Mouse (Mus musculus) embryonic facial prominence, embryonic 10.5 days (tissue): Measurements from ENCODE around the gene Banp. TPM values are rescaled to one million over a fixed set of nuclear protein-coding genes. Genes with fewer than 3 reads are reported as not detected.

ENCODE experiments used
- DNase-seq: peaks from one replicate; pipeline ENCODE4 v3.0.0-alpha.2; 2017; ENCODE audit warnings: low spot score
- H3K27ac ChIP-seq: fragments of 300-500 bp; sonication (generic); replicated peaks from 2 replicates; pipeline ENCODE4 v1.5.1; 2016; ENCODE audit warnings: mild to moderate bottlenecking
- H3K27me3 ChIP-seq: fragments of 300-500 bp; sonication (generic); replicated peaks from 2 replicates; pipeline ENCODE4 v1.6.1; 2016; ENCODE audit warnings: low read depth, mild to moderate bottlenecking; ENCODE audit not compliant: poor library complexity, severe bottlenecking
- H3K36me3 ChIP-seq: fragments of 300-500 bp; sonication (generic); replicated peaks from 2 replicates; pipeline ENCODE4 v1.6.1; 2016; ENCODE audit warnings: mild to moderate bottlenecking, moderate library complexity
- H3K4me1 ChIP-seq: fragments of 300-500 bp; sonication (generic); 2 replicates; pipeline ENCODE4 v1.6.1; 2016
- H3K4me3 ChIP-seq: fragments of 300-500 bp; sonication (generic); 2 replicates; pipeline ENCODE4 v1.5.1; 2016; ENCODE audit warnings: mild to moderate bottlenecking, moderate library complexity
- H3K9me3 ChIP-seq: fragments of 300-500 bp; sonication (generic); 2 replicates; pipeline ENCODE4 v1.6.1; 2016; ENCODE audit warnings: mild to moderate bottlenecking
- WGBS: fragments of 180-500 bp; shearing (Covaris S2); methylation state at CpG from one replicate; pipeline ENCODE4 v1.1.7; 2016; 5-methylcytosine and 5-hydroxymethylcytosine counted together
- polyA plus RNA-seq: library from polyadenylated mRNA; unstranded; fragments of >200 nt; fragmentation: Nextera tagmentation; extraction: Ambion mirVana; gene quantifications from 2 replicates; pipeline ENCODE4 v1.2.1, GENCODE M21; 2016

Banp gene
- polyA plus RNA-seq, 1 experiment from 2014 or later, result 55.2 TPM

GRCm38 (mm10) chr8:122039452-122039851 is 89.9 kb downstream of the Banp start:
- no peaks in the 10 kb centered on the region for H3K9me3 ChIP-seq
- WGBS, result 79% methylated on average over 4 of the region's 4 CpGs
- H3K4me1 ChIP-seq, result peaks cover 46% of the 10 kb centered on the region

DNA sequence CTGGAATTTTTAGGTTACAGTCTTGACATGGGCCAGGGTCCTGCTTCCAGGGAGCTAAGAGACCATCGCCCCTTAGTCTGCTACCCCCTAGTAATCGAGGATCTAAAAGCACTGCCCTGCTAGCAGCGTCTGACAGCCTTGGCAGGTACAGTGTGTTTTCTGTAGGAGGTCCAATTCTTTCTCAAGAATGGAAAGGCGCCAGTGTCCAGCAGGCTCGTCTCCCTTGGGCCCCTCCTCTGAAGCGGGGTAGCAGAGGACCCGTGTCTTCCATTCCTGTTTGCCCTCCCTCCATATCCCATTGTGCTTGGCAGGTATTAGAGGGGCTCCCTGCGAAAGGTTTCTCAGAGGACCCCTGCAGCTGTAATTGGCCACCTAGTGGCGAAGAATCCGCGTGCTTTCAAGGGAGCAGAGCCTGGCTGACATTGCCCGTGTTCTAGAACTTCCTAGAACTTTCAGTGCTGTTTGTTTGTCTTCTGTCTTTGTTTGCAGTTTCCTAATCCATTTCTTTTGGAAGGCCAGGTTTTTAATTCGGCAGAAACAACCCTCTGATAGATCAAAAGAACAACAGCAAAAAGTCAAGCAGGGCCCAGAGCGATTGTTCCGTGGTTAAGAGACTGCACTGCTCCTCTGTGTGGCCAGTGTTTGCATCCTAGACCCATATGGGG is 97.8 kb downstream of the Banp start:
- peak; percentile 37 for DNase-seq
- Histone ChIP-seq H3K27me3 (peaks cover 10% of the 10 kb centered on the region), H3K4me3 (no peak overlapping the region), H3K4me1 (peaks cover 47% of the 10 kb centered on the region), H3K36me3 (no peaks in the 10 kb centered on the region), H3K27ac (no peak overlapping the region), H3K9me3 (no peaks in the 10 kb centered on the region)
- WGBS, result 63% methylated on average over 15 of the region's 15 CpGs

More at GRCm38 (mm10) chr8:122039452-122039851, 89.9 kb downstream of the Banp start:
- Histone ChIP-seq H3K4me3 (no peak overlapping the region), H3K36me3 (no peaks in the 10 kb centered on the region), H3K27me3 (peaks cover 6% of the 10 kb centered on the region), H3K27ac (no peak overlapping the region; the same call in 1 of the 2 replicates)
- no peak for DNase-seq

DNA sequence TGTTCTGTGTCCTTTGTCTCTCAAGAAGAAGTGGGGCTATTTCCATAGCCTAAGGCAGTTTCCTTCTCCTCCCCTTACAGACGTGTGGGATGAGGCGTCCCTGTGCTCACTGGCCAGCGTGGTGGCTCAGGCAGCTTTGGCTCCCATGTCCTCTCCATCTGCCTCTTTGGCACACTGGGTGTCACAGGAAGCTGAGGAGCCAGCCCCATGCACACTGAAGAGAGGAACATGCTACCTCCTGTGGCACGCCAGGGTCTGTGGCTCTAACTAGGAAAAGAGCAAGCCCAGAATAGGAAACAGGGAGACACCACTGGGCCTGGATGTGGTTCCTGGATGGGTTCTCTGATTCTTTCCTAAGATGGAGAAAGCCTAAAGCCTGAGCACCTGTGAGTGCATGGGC is 99.7 kb downstream of the Banp start:
- H3K27ac ChIP-seq, result no peak overlapping the region
- no peaks in the 10 kb centered on the region for H3K9me3 ChIP-seq
- 83% methylated on average over 4 of the region's 4 CpGs for WGBS
- no peak for DNase-seq
- H3K4me1 ChIP-seq, result peaks cover 35% of the 10 kb centered on the region
- H3K36me3 ChIP-seq, result no peaks in the 10 kb centered on the region
- no peak overlapping the region for H3K4me3 ChIP-seq
- H3K27me3 ChIP-seq, result 0 out of 2 replicates have a peak, but pooled peaks cover 7% of the 10 kb centered on the region

GRCm38 (mm10) chr8:122049923-122050322 is 100.4 kb downstream of the Banp start:
- H3K27me3 ChIP-seq, result 0 out of 2 replicates have a peak, but pooled peaks cover 11% of the 10 kb centered on the region
- no peaks in the 10 kb centered on the region for H3K9me3 ChIP-seq
- H3K4me1 ChIP-seq, result peaks cover 35% of the 10 kb centered on the region
- H3K27ac ChIP-seq, result no peak overlapping the region
- no peak for DNase-seq
- H3K36me3 ChIP-seq, result no peaks in the 10 kb centered on the region
- WGBS, result 53% methylated on average over 2 of the region's 2 CpGs
- no peak overlapping the region for H3K4me3 ChIP-seq

GRCm38 (mm10) chr8:122050620-122051019 is 101.1 kb downstream of the Banp start:
- Histone ChIP-seq H3K9me3 (no peaks in the 10 kb centered on the region), H3K4me1 (peaks cover 35% of the 10 kb centered on the region), H3K27ac (no peak overlapping the region), H3K36me3 (no peaks in the 10 kb centered on the region), H3K27me3 (0 out of 2 replicates have a peak, but pooled peaks cover 11% of the 10 kb centered on the region), H3K4me3 (no peak overlapping the region)
- DNase-seq, result no peak
- WGBS, result 94% methylated on average over 9 of the region's 9 CpGs

DNA sequence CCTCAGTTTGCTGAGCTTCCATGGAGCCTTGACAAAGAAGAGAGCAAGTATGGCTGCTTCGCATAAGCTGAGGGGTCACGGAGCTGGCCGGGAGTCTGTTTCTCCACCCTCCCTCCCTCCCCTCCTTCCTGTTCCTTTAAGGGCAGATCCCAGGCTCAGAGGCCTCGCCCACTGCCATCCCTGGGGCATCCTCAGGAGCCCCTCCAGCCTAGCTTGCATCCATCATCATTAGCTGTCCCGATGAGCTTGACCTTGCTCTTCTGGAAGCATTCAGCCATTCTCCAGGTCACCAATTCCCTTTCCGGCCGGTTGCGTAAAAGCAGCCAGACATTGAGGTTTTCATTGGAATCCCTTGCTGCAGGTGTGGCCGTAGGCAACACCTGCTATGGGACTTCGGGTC is 105.8 kb downstream of the Banp start:
- peaks cover 14% of the 10 kb centered on the region for H3K27me3 ChIP-seq
- DNase-seq, result peak; percentile 62
- peak overlapping the region; percentile 77 for H3K27ac ChIP-seq
- no peak overlapping the region for H3K4me3 ChIP-seq
- H3K36me3 ChIP-seq, result no peaks in the 10 kb centered on the region
- WGBS, result 46% methylated on average over 10 of the region's 10 CpGs
- peaks cover 49% of the 10 kb centered on the region for H3K4me1 ChIP-seq
- H3K9me3 ChIP-seq, result no peaks in the 10 kb centered on the region

DNA sequence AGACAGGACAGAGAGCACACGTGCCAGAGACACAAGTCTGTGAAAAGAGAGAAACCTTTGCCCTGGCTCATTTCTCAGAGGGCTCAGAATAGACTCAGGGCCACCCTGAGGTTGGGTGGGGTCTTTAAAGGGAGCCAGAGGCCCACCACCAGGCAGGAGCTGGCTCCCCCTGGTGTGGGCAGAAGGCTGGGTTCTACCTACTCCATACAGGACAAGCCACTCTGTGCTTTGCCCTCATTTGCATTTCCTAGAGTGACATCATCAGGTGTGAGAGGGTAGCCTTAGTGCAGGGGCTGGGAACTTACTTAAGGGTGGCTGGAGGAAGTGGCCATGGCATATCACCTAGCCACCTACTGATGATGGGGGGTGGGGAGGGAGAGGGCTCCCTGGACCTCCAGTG is 106.6 kb downstream of the Banp start:
- no peak overlapping the region for H3K4me3 ChIP-seq
- peak overlapping the region; percentile 27; the same call in 1 of the 2 replicates for H3K27ac ChIP-seq
- no peaks in the 10 kb centered on the region for H3K9me3 ChIP-seq
- DNase-seq, result no peak
- no peaks in the 10 kb centered on the region for H3K36me3 ChIP-seq
- H3K27me3 ChIP-seq, result peaks cover 14% of the 10 kb centered on the region
- H3K4me1 ChIP-seq, result peaks cover 56% of the 10 kb centered on the region
- 38% methylated on average over 1 of the region's 1 CpGs for WGBS

- Histone ChIP-seq H3K36me3 (no peaks in the 10 kb centered on the region), H3K9me3 (no peaks in the 10 kb centered on the region)
- WGBS, result 77% methylated on average over 7 of the region's 7 CpGs
Observed at GRCm38 (mm10) chr8:122056882-122057281, 107.3 kb downstream of the Banp start.

GRCm38 (mm10) chr8:122058510-122058909 is 109.0 kb downstream of the Banp start:
- Histone ChIP-seq H3K9me3 (no peaks in the 10 kb centered on the region), H3K4me3 (no peak overlapping the region), H3K4me1 (peaks cover 64% of the 10 kb centered on the region), H3K27ac (no peak overlapping the region), H3K27me3 (peaks cover 10% of the 10 kb centered on the region), H3K36me3 (no peaks in the 10 kb centered on the region)
- no peak for DNase-seq
- 59% methylated on average over 9 of the region's 9 CpGs for WGBS

More at GRCm38 (mm10) chr8:122056882-122057281, 107.3 kb downstream of the Banp start:
- H3K4me3 ChIP-seq, result no peak overlapping the region
- H3K4me1 ChIP-seq, result peaks cover 56% of the 10 kb centered on the region
- no peak overlapping the region; the same call in 1 of the 2 replicates for H3K27ac ChIP-seq
- peaks cover 14% of the 10 kb centered on the region for H3K27me3 ChIP-seq
- no peak for DNase-seq

DNA sequence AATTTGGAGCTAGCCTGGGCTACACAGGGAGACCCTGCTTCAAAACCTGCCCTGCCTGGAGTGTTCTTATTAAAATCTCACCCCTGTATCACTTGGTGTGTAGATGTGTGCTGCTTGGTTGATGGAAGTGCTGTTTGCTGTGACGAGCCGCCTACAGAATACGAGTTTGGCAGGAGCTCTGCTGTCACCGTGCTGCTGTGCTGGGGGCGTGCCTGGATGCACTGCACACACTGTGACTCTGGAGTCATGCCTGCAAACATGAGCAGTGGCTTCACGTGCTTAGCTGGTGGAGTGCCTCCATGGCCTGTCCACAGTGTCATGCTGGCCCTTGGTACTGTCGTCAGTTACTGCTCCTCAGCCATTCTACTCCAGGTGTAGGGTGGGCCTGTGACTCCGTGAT is 109.4 kb downstream of the Banp start:
- Histone ChIP-seq H3K27ac (no peak overlapping the region), H3K36me3 (no peaks in the 10 kb centered on the region), H3K9me3 (no peaks in the 10 kb centered on the region), H3K4me3 (no peak overlapping the region), H3K27me3 (peaks cover 11% of the 10 kb centered on the region), H3K4me1 (peaks cover 61% of the 10 kb centered on the region)
- WGBS, result 82% methylated on average over 8 of the region's 8 CpGs
- DNase-seq, result no peak

DNA sequence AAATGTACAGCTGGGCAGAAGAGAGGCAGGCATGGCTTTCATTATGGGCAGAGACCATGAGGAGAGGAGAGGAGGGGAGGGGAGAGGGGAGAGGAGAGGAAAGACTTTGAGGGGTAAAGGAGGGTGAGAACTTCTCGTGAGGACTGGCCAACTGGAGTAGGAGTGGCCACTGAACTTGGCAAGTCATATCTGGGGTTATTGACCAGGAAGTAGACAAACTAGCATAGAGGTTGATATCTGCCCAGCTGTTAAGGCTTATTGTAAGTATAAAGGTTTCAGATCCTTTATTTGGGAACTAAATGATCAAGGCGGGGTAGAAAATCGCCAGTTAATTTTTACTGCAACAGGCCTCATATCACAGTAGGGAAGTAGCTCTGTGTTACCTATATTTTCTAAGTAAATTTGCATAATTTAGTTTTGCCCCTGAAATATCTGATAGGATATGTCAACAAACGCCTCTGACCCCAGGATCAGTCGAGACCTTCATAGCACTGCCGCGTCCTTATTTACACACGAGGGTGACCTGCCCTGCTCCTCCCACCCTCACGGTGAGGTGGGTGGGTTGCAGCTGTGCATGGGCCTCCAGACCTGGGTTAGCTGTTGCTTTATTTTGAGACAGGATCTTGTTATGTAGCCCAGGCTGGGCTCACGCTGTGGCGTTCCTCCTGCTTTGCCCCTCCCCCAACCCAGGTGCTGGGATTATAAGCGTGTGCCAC is 113.1 kb downstream of the Banp start:
- peaks cover 44% of the 10 kb centered on the region for H3K4me1 ChIP-seq
- H3K4me3 ChIP-seq, result no peak overlapping the region
- H3K27me3 ChIP-seq, result peaks cover 14% of the 10 kb centered on the region; the same call in 1 of the 2 replicates
- no peaks in the 10 kb centered on the region for H3K9me3 ChIP-seq
- no peak overlapping the region for H3K27ac ChIP-seq
- DNase-seq, result no peak
- WGBS, result 75% methylated on average over 12 of the region's 12 CpGs
- no peaks in the 10 kb centered on the region for H3K36me3 ChIP-seq

DNA sequence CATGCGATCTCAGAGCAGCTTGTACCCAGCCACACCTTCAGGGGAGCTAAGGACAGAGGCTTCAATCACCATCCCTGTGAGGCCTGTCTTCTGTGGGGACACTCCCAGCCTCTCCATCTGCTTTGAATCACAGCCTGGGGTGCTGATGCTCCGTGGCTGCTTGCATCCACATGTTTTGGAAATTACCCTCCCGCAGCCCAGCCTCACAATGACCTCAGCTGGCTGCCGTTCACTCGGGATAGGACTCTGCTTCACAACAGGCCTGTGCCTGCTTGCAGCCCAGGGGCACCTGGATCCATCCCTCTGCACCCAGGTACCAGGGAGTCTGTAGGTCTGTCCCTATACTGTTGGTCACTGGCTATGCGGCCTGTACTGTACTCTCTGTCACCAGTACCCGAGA is 114.8 kb downstream of the Banp start:
- peaks cover 45% of the 10 kb centered on the region for H3K4me1 ChIP-seq
- 52% methylated on average over 7 of the region's 7 CpGs for WGBS
- no peaks in the 10 kb centered on the region for H3K9me3 ChIP-seq
- peak; percentile 52 for DNase-seq
- peaks cover 29% of the 10 kb centered on the region for H3K27me3 ChIP-seq
- no peaks in the 10 kb centered on the region for H3K36me3 ChIP-seq
- H3K4me3 ChIP-seq, result no peak overlapping the region
- H3K27ac ChIP-seq, result peak overlapping the region; percentile 51; the same call in 1 of the 2 replicates
